Mouse (Mus musculus) myocyte (in vitro differentiated cells): ENCODE data around the gene Auts2. TPM values are rescaled to one million over a fixed set of nuclear protein-coding genes. Genes with fewer than 3 reads are reported as not detected.

ENCODE experiments used
- H3K27me3 ChIP-seq: one replicate; pipeline ENCODE4 v1.6.1; 2011; ENCODE audit not compliant: control insufficient read depth, insufficient read depth, insufficient read length
- H3K36me3 ChIP-seq: one replicate; pipeline ENCODE4 v1.6.1; 2011; ENCODE audit not compliant: control insufficient read depth, insufficient read depth
- H3K4me2 ChIP-seq: one replicate; pipeline ENCODE4 v1.6.1; 2011; ENCODE audit warnings: low read depth, control low read depth
- H3K4me3 ChIP-seq: one replicate; pipeline ENCODE4 v1.5.1; 2011; ENCODE audit warnings: mild to moderate bottlenecking, control low read depth, moderate library complexity
- H3K79me2 ChIP-seq: one replicate; pipeline ENCODE4 v1.6.1; 2011; ENCODE audit not compliant: control insufficient read depth, insufficient read depth
- H3ac ChIP-seq: one replicate; pipeline ENCODE4 v1.6.1; 2011; ENCODE audit not compliant: control insufficient read depth, insufficient read length
- CEBPB ChIP-seq: IDR thresholded peaks from 2 replicates; pipeline ENCODE4 v1.6.1; 2011; ENCODE audit warnings: mild to moderate bottlenecking, moderate library complexity; ENCODE audit not compliant: poor library complexity, insufficient read depth, severe bottlenecking
- E2F4 ChIP-seq: IDR thresholded peaks from one replicate; pipeline ENCODE4 v1.6.1; 2011; ENCODE audit warnings: mild to moderate bottlenecking, control low read depth, moderate library complexity; ENCODE audit not compliant: insufficient read depth
- MAX ChIP-seq: IDR thresholded peaks from one replicate; pipeline ENCODE4 v1.6.1; 2011; ENCODE audit warnings: low read depth, mild to moderate bottlenecking, control low read depth
- MYOD1 ChIP-seq, 3 experiments: IDR thresholded peaks; one replicate each; pipeline ENCODE4 v1.6.1; 2011; ENCODE audit warnings: control low read depth in 2 of 3, low read depth in 2 of 3, mild to moderate bottlenecking in 2 of 3, moderate library complexity in 1 of 3; ENCODE audit not compliant: insufficient read length in 2 of 3, control insufficient read depth in 1 of 3
- MYOG ChIP-seq, 3 experiments: IDR thresholded peaks; one replicate each; pipeline ENCODE4 v1.6.1; 2011; ENCODE audit warnings: control low read depth in 2 of 3, low read depth in 2 of 3, mild to moderate bottlenecking in 2 of 3; ENCODE audit not compliant: insufficient read length in 2 of 3, control insufficient read depth in 1 of 3, insufficient read depth in 1 of 3
- POLR2A ChIP-seq: IDR thresholded peaks from one replicate; pipeline ENCODE4 v1.6.1; 2011; ENCODE audit warnings: low read depth, mild to moderate bottlenecking, control low read depth, moderate library complexity; ENCODE audit not compliant: insufficient read length
- POLR2AphosphoS2 ChIP-seq: IDR thresholded peaks from one replicate; pipeline ENCODE4 v1.6.1; 2011; ENCODE audit warnings: low read depth, control low read depth; ENCODE audit not compliant: insufficient read length
- REST ChIP-seq: IDR thresholded peaks from one replicate; pipeline ENCODE4 v1.6.1; 2011; ENCODE audit warnings: mild to moderate bottlenecking, control low read depth, moderate library complexity; ENCODE audit not compliant: insufficient read depth, insufficient read length
- SRF ChIP-seq: IDR thresholded peaks from one replicate; pipeline ENCODE4 v1.6.1; 2011; ENCODE audit warnings: low read depth; ENCODE audit not compliant: control insufficient read depth, insufficient read length
- TCF12 ChIP-seq: IDR thresholded peaks from one replicate; pipeline ENCODE4 v1.6.1; 2011; ENCODE audit warnings: mild to moderate bottlenecking, control low read depth; ENCODE audit not compliant: poor library complexity, insufficient read depth, severe bottlenecking
- TCF3 ChIP-seq: IDR thresholded peaks from one replicate; pipeline ENCODE4 v1.6.1; 2011; ENCODE audit warnings: low read depth, control low read depth; ENCODE audit not compliant: insufficient read length
- USF1 ChIP-seq: IDR thresholded peaks from one replicate; pipeline ENCODE4 v1.6.1; 2011; ENCODE audit warnings: low read depth, mild to moderate bottlenecking, control low read depth, moderate library complexity
- polyA plus RNA-seq: library from polyadenylated mRNA; unstranded; fragments of >200 nt; fragmentation: generic; extraction: Trizol; gene quantifications from one replicate; pipeline ENCODE4 v1.2.1, GENCODE M21; 2012; ENCODE audit warnings: missing spikeins

The Auts2 gene
- polyA plus RNA-seq, 1 experiment: 8.0 TPM

GRCm38 (mm10) chr5:132333744-132334143, 209.4 kb downstream of the Auts2 start:
- no peak overlapping the region for H3K4me2 ChIP-seq
- no peak overlapping the region for H3K4me3 ChIP-seq
- TF ChIP-seq TCF3: no peak
- no peak for TF ChIP-seq USF1
- TF ChIP-seq CEBPB: no peak
- TF ChIP-seq MAX: no peak
- no peak for TF ChIP-seq POLR2A
- no peak for TF ChIP-seq MYOD1 (IDR thresholded peaks at IDR 0.05; ENCODE audit: control insufficient read depth in 1 of 3, insufficient read length in 2 of 3, low read depth in 2 of 3)
- no peak for TF ChIP-seq E2F4
- TF ChIP-seq POLR2AphosphoS2: no peak
- no peak for TF ChIP-seq MYOG (IDR thresholded peaks at IDR 0.05; ENCODE audit: control insufficient read depth in 1 of 3, insufficient read depth in 1 of 3, insufficient read length in 2 of 3, low read depth in 2 of 3)
- TF ChIP-seq TCF12: no peak
- TF ChIP-seq REST: no peak
- no peaks in the 10 kb centered on the region for H3K27me3 ChIP-seq
- no peaks in the 10 kb centered on the region for H3K36me3 ChIP-seq
- H3K79me2 ChIP-seq: no peaks in the 10 kb centered on the region
- H3ac ChIP-seq: no peak overlapping the region

DNA sequence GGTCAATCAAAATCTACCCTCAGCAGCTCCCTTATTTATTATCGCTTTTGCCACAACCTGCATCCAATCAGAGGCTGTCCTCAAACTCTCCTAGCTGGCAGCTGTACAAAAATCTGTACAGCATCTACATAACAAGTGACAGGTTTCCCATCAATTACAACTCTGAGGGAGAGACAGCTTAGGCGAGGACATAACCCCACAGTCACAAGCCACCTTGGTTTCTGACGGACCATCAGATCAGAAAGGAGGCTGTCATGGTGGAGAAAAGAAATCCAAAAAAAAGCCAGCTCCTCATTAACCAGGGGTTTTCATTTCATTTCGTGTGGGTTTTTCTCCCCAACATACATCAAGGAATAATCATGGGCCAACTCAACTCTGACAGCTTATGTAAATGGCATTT, 210.6 kb downstream of the Auts2 start:
- Histone ChIP-seq H3K79me2 (no peaks in the 10 kb centered on the region), H3K4me2 (no peak overlapping the region), H3K36me3 (no peaks in the 10 kb centered on the region), H3K4me3 (no peak overlapping the region), H3K27me3 (no peaks in the 10 kb centered on the region), H3ac (no peak overlapping the region)
- TF ChIP-seq POLR2AphosphoS2 (no peak), SRF (no peak), TCF12 (no peak), E2F4 (no peak), MYOD1 (IDR thresholded peaks at IDR 0.05; ENCODE audit: control insufficient read depth in 1 of 3, insufficient read length in 2 of 3, low read depth in 2 of 3) (no peak), USF1 (no peak), MYOG (IDR thresholded peaks at IDR 0.05; ENCODE audit: control insufficient read depth in 1 of 3, insufficient read depth in 1 of 3, insufficient read length in 2 of 3, low read depth in 2 of 3) (no peak), CEBPB (no peak), REST (no peak), TCF3 (no peak), MAX (no peak), POLR2A (no peak)

DNA sequence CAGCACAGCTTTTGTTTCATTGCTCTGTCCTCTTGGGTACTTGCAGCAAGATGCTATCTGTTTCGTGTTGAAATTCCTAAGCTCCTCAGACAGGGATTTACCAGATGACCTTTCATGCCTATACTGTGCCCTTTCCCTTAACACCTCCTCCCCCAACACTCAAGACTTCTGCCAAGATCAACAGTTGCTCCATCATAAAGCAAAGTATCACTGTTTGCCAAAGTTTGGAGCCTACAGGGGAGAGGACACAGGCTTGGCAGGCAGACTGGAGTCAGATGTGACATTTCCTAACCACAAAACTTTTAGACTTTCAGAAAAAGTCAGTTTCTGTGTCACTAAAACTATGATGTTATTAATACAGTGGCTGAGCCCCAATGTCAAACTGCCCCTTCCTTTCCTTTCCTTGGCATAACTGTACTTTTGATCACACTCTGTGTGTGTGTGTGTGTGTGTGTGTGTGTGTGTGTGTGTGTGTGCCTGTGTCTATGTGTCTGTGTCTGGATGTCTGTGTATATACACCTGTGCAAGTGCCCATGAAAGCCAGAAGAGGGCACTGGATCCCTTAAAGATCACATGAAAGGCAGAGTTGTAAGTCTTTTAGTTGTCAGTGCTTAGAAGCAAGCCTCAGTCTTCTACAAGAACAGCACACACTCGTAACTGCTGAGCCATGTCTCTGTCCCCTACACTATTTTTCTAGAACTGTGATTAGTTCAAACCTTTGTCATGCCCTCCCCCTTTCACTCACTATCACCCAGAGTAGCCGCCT, 213.8 kb downstream of the Auts2 start:
- H3K36me3 ChIP-seq: no peaks in the 10 kb centered on the region
- TF ChIP-seq TCF3 (no peak), REST (no peak), MYOG (IDR thresholded peaks at IDR 0.05; ENCODE audit: control insufficient read depth in 1 of 3, insufficient read depth in 1 of 3, insufficient read length in 2 of 3, low read depth in 2 of 3) (no peak), MYOD1 (IDR thresholded peaks at IDR 0.05; ENCODE audit: control insufficient read depth in 1 of 3, insufficient read length in 2 of 3, low read depth in 2 of 3) (no peak), POLR2AphosphoS2 (no peak), USF1 (no peak), SRF (no peak)
- no peak overlapping the region for H3K4me3 ChIP-seq
- no peaks in the 10 kb centered on the region for H3K27me3 ChIP-seq
- H3ac ChIP-seq: no peak overlapping the region
- no peak overlapping the region for H3K4me2 ChIP-seq
- H3K79me2 ChIP-seq: no peaks in the 10 kb centered on the region

- no peak overlapping the region for H3ac ChIP-seq
- no peaks in the 10 kb centered on the region for H3K79me2 ChIP-seq
- H3K4me2 ChIP-seq: no peak overlapping the region
- no peaks in the 10 kb centered on the region for H3K36me3 ChIP-seq
- no peak overlapping the region for H3K4me3 ChIP-seq
- H3K27me3 ChIP-seq: no peaks in the 10 kb centered on the region
- TF ChIP-seq POLR2AphosphoS2 (no peak), E2F4 (no peak), TCF12 (no peak), MYOG (IDR thresholded peaks at IDR 0.05; ENCODE audit: control insufficient read depth in 1 of 3, insufficient read depth in 1 of 3, insufficient read length in 2 of 3, low read depth in 2 of 3) (no peak), TCF3 (no peak), USF1 (no peak), MYOD1 (IDR thresholded peaks at IDR 0.05; ENCODE audit: control insufficient read depth in 1 of 3, insufficient read length in 2 of 3, low read depth in 2 of 3) (no peak), REST (no peak), CEBPB (no peak), POLR2A (no peak), MAX (no peak), SRF (no peak)
Measured at GRCm38 (mm10) chr5:132324246-132324883, 218.8 kb downstream of the Auts2 start.
